Mouse (Mus musculus) midbrain, embryonic 15.5 days (tissue): ENCODE data around the gene Myo1d. TPM values are rescaled to one million over a fixed set of nuclear protein-coding genes. Genes with fewer than 3 reads are reported as not detected.
A peak's percentile ranks its signal among the peaks of the same experiment; 100 is the strongest.

ENCODE experiments used
- ATAC-seq: fragments of 200-750 bp; cut with Nextera tagmentation; replicated peaks from 2 replicates; pipeline ENCODE4 v1.8.0; 2017; ENCODE audit warnings: moderate TSS enrichment
- H3K27ac ChIP-seq: fragments of 300-500 bp; sonication (generic); 2 replicates; pipeline ENCODE4 v1.5.1; 2015; ENCODE audit warnings: mild to moderate bottlenecking, inconsistent platforms
- H3K27me3 ChIP-seq: fragments of 300-500 bp; sonication (generic); replicated peaks from 2 replicates; pipeline ENCODE4 v1.6.1; 2015; ENCODE audit warnings: inconsistent platforms
- H3K36me3 ChIP-seq: fragments of 300-500 bp; sonication (generic); replicated peaks from 2 replicates; pipeline ENCODE4 v1.6.1; 2015; ENCODE audit warnings: inconsistent platforms
- H3K4me1 ChIP-seq: fragments of 300-500 bp; sonication (generic); 2 replicates; pipeline ENCODE4 v1.6.1; 2015; ENCODE audit warnings: inconsistent platforms
- H3K4me2 ChIP-seq: fragments of 300-500 bp; sonication (generic); 2 replicates; pipeline ENCODE4 v1.6.1; 2015; ENCODE audit warnings: inconsistent platforms, mild to moderate bottlenecking, moderate library complexity
- H3K4me3 ChIP-seq: fragments of 300-500 bp; sonication (generic); 2 replicates; pipeline ENCODE4 v1.5.1; 2015; ENCODE audit warnings: mild to moderate bottlenecking, inconsistent platforms
- H3K9ac ChIP-seq: fragments of 300-500 bp; sonication (generic); 2 replicates; pipeline ENCODE4 v1.6.1; 2015; ENCODE audit warnings: mild to moderate bottlenecking, inconsistent platforms
- H3K9me3 ChIP-seq: fragments of 300-500 bp; sonication (generic); 2 replicates; pipeline ENCODE4 v1.6.1; 2016; ENCODE audit warnings: inconsistent platforms
- WGBS: fragments of 180-500 bp; shearing (Covaris S2); methylation state at CpG from one replicate; pipeline ENCODE4 v1.1.7; 2015; ENCODE audit warnings: mixed read lengths; 5-methylcytosine and 5-hydroxymethylcytosine counted together
- polyA plus RNA-seq: library from polyadenylated mRNA; unstranded; fragments of >200 nt; fragmentation: Nextera tagmentation; extraction: Ambion mirVana; gene quantifications from 2 replicates; pipeline ENCODE4 v1.2.1, GENCODE M21; 2015

The Myo1d gene
- polyA plus RNA-seq, 1 experiment from 2014 or later, result 2.7 TPM

DNA sequence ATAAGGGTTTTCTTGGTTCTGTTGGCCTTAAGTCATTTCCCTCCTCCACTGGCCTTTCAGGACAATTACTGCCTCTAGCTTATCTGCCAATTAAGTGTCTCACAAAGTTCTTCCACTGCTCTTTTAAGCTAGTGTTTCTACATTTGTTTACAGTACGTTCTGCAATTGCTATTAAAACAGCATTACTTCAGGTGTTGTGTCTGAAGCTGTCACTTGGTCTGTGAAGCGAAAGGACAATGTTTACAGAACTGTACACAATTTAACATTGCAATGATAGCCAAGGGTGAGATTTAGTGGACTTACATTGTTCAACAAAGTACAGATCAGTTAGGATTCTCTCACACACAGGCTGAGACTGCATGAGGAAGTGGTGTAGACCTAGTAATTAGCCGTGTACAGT is 67.6 kb downstream of the Myo1d start:
- Histone ChIP-seq H3K4me2 (no peak overlapping the region), H3K27me3 (no peaks in the 10 kb centered on the region), H3K36me3 (no peaks in the 10 kb centered on the region), H3K27ac (no peak overlapping the region), H3K4me3 (no peak overlapping the region), H3K9me3 (no peaks in the 10 kb centered on the region), H3K4me1 (no peaks in the 10 kb centered on the region), H3K9ac (no peak overlapping the region)
- WGBS, result 80% methylated on average over 3 of the region's 3 CpGs
- ATAC-seq, result no peak

DNA sequence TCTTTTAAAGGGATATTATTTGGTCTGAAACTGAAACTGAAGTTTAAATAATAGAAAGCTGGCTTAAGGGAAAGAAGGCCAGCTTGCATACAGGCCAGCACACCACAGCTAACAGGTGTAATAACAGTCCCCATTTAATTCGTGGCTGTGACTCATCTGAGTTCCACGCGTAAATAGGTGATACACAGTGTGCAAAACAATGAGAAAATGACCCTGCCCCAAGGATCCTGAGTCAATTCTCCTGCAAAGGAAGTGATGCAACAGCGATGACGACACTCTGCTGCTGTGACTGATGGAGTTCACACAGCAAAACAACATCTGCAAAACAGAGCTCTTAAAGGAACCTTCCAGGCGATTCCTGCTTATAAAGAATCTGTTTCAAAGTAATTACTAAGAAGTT is 68.5 kb downstream of the Myo1d start:
- Histone ChIP-seq H3K36me3 (no peaks in the 10 kb centered on the region), H3K4me3 (no peak overlapping the region), H3K4me2 (no peak overlapping the region), H3K27ac (no peak overlapping the region), H3K9ac (no peak overlapping the region), H3K4me1 (no peaks in the 10 kb centered on the region), H3K27me3 (no peaks in the 10 kb centered on the region), H3K9me3 (no peaks in the 10 kb centered on the region)
- 81% methylated on average over 6 of the region's 6 CpGs for WGBS
- ATAC-seq, result no peak

DNA sequence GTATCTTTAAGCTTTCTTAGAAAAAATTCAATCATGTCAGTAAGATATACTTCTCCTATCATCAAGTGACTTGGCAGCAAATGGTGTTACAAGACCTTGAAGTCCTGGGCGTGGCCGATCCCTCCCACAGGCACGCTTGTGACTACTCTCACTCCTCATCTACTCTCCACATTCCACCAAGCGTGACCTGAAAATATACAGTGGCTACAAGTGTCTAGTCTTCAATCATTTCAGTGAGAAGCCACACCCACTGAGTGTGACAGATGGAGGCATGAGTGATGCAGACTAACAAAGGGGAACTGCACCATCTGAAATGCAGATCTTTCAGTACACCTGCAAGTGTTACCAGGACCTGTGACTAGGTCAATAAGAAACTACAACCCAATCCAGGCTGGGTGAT is 79.2 kb downstream of the Myo1d start:
- Histone ChIP-seq H3K27me3 (no peaks in the 10 kb centered on the region; the same call in 1 of the 2 replicates), H3K4me3 (no peak overlapping the region), H3K27ac (no peak overlapping the region), H3K36me3 (no peaks in the 10 kb centered on the region), H3K9me3 (no peaks in the 10 kb centered on the region), H3K4me2 (no peak overlapping the region), H3K9ac (no peak overlapping the region), H3K4me1 (no peaks in the 10 kb centered on the region)
- ATAC-seq, result no peak
- WGBS, result 78% methylated on average over 4 of the region's 4 CpGs

DNA sequence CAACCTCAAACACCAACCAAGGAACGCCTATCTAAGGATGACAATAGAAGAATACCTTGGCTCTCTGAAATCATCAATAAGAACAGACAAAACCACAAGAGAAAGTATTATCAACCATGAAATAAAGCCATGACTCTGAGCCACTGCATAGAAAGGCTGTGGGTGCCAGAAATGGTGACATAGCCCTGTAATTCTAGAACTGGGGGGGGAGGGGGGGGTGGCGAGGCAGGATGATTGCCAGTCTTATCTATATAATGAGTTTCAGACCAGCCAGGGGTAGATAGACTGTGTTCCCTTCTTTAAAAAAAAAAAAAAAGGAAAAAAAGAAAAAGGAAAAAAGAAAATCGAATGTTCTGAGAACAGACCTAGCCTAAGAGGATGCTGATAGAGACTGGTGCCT is 81.1 kb downstream of the Myo1d start:
- ATAC-seq, result no peak
- H3K9me3 ChIP-seq, result no peaks in the 10 kb centered on the region
- H3K27me3 ChIP-seq, result no peaks in the 10 kb centered on the region; the same call in 1 of the 2 replicates
- no peak overlapping the region for H3K27ac ChIP-seq
- 75% methylated on average over 3 of the region's 3 CpGs for WGBS
- no peaks in the 10 kb centered on the region for H3K4me1 ChIP-seq
- no peaks in the 10 kb centered on the region for H3K36me3 ChIP-seq
- H3K4me2 ChIP-seq, result no peak overlapping the region
- no peak overlapping the region for H3K4me3 ChIP-seq
- no peak overlapping the region for H3K9ac ChIP-seq

DNA sequence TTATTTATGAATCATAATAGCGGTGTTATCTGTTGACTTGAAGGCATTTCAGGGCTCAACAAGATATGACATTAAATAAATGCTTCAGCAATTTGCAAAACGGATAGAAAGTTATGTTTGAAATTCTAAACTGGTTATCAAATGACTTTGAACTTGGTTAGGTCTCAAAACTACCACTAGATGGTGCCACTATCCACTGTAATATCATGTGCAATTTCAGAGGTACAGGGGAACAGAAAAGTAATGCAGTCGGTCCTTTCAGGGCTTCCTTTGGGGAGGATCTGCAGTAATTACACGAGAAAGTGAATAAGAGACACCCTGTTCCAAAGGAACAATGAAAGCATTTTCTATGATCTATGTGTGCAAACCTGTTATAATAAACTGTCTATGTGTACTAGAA is 83.5 kb downstream of the Myo1d start:
- no peak overlapping the region for H3K4me2 ChIP-seq
- H3K4me1 ChIP-seq, result no peaks in the 10 kb centered on the region
- no peak overlapping the region for H3K4me3 ChIP-seq
- H3K27ac ChIP-seq, result no peak overlapping the region
- ATAC-seq, result no peak
- H3K36me3 ChIP-seq, result no peaks in the 10 kb centered on the region
- no peaks in the 10 kb centered on the region for H3K9me3 ChIP-seq
- WGBS, result 12% methylated on average over 4 of the region's 4 CpGs
- H3K27me3 ChIP-seq, result no peaks in the 10 kb centered on the region; the same call in 1 of the 2 replicates
- no peak overlapping the region for H3K9ac ChIP-seq

DNA sequence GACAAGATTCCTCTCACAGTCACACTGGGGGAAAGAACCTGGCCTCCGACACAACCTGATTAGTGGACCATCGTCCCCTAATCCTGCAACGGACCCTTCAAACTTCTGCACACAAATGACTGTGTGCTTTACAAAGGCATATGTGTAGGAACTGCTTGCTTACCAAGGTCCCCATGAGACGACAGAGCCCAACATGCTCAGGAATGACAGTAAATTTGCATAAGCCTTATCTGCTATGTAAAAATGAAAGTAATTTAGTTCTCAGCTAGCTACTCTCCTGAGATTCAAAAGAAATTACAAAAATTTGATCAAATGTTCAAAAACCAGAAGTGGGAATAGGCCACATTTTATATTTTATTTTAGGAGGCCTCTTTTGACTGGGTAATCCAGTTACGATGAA is 95.2 kb downstream of the Myo1d start:
- Histone ChIP-seq H3K4me3 (no peak overlapping the region), H3K27me3 (no peaks in the 10 kb centered on the region), H3K9ac (no peak overlapping the region), H3K27ac (no peak overlapping the region), H3K4me1 (no peaks in the 10 kb centered on the region), H3K9me3 (no peaks in the 10 kb centered on the region), H3K4me2 (no peak overlapping the region), H3K36me3 (no peaks in the 10 kb centered on the region)
- ATAC-seq, result no peak
- 73% methylated on average over 5 of the region's 5 CpGs for WGBS

DNA sequence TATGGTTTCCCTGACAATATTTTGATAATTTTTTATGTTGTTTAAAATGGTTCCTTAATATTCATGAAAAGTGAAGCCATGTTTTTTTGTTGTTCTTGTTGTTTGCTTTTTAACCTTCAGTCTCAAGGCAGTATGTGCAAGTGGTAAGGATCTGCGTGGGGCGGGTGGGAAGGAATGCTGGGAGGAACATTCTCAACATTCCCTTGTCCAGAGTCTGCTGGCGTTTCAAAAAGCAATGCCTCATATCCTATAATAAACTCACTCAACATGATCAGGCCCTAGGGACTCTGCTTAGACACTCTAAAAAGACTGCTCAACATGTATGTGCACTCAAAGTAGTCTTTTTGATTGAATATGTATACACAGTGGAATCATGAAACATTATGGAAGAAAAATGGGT is 97.1 kb downstream of the Myo1d start:
- Histone ChIP-seq H3K27ac (no peak overlapping the region), H3K4me3 (no peak overlapping the region), H3K27me3 (no peaks in the 10 kb centered on the region), H3K36me3 (no peaks in the 10 kb centered on the region), H3K9me3 (no peaks in the 10 kb centered on the region), H3K9ac (no peak overlapping the region), H3K4me1 (no peaks in the 10 kb centered on the region), H3K4me2 (no peak overlapping the region)
- WGBS, result 79% methylated on average over 3 of the region's 3 CpGs
- no peak for ATAC-seq

DNA sequence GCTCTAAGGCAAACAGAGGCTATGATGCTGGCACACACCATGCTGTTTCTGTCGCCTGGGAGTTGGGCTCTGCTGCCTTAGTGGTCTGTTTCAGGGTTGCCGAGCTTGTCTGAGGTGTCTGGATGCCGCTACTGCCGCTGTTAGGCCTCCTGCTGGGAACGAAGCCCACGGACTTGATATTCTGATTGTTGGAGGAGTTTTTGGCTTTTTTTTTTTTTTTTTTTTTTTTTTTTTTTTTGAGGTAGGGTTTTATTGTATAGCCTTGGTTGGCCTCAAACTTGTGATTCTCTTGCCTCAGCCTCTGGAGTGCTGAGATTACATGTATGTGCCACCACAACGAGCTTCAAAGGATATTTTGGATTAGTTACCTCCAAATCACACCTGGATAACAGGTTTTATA is 106.8 kb downstream of the Myo1d start:
- H3K9me3 ChIP-seq, result no peaks in the 10 kb centered on the region

DNA sequence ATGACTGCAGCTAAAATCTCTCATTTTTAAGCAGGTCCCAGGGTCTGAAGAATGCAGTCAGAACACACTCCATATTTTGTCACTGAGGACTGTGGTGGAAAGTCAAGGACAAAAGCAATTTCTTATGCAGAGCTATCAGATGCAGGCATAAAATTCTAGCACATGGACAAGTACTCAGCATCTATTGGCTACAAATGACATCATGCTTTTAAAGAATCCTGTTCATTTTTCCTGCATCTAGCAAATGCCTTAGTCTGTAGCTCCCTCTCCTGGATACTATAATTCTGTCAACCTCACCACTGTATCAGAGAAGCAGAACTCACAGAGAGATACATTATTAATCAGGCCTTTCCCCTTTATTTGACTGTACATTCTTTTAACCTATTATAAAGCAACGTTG is 109.4 kb downstream of the Myo1d start:
- no peak overlapping the region for H3K4me2 ChIP-seq
- H3K4me1 ChIP-seq, result peaks cover 8% of the 10 kb centered on the region
- peak; percentile 92 for ATAC-seq
- no peaks in the 10 kb centered on the region for H3K36me3 ChIP-seq
- H3K27me3 ChIP-seq, result no peaks in the 10 kb centered on the region
- 25% methylated on average over 1 of the region's 1 CpGs for WGBS
- H3K4me3 ChIP-seq, result no peak overlapping the region
- peak overlapping the region; percentile 77 for H3K27ac ChIP-seq
- H3K9ac ChIP-seq, result peak overlapping the region; percentile 19; the same call in 1 of the 2 replicates
- no peaks in the 10 kb centered on the region for H3K9me3 ChIP-seq

More for the DNA sequence above, 106.8 kb downstream of the Myo1d start:
- 43% methylated on average over 7 of the region's 7 CpGs for WGBS
- Histone ChIP-seq H3K27ac (no peak overlapping the region), H3K36me3 (no peaks in the 10 kb centered on the region), H3K27me3 (no peaks in the 10 kb centered on the region), H3K4me2 (no peak overlapping the region), H3K9ac (no peak overlapping the region), H3K4me1 (peaks cover 8% of the 10 kb centered on the region), H3K4me3 (no peak overlapping the region)
- ATAC-seq, result no peak

DNA sequence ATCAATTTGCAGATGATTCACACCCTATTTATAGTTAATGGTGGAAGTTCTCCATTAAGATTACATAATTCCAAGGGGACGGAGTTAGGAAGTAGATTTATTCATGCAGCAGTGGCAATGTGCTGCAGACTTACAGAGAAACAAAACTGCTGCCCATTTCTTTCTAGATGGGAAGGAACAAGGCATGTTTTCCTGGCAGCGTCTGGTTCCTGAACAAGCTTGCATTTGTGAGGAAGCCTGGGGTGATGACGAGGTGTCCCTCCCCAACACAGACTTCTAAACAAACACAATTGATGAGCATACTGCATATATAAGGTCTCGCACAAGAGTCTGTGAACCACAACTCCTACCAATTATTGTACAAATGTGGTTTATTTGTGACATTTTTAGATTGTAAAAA is 109.9 kb downstream of the Myo1d start:
- WGBS, result 58% methylated on average over 4 of the region's 4 CpGs
- Histone ChIP-seq H3K27me3 (no peaks in the 10 kb centered on the region), H3K4me2 (no peak overlapping the region), H3K27ac (peak overlapping the region; percentile 77), H3K9me3 (no peaks in the 10 kb centered on the region), H3K4me1 (peaks cover 8% of the 10 kb centered on the region), H3K36me3 (no peaks in the 10 kb centered on the region), H3K4me3 (no peak overlapping the region), H3K9ac (peak overlapping the region; percentile 19; the same call in 1 of the 2 replicates)
- peak; percentile 56; the same call in 1 of the 2 replicates for ATAC-seq

DNA sequence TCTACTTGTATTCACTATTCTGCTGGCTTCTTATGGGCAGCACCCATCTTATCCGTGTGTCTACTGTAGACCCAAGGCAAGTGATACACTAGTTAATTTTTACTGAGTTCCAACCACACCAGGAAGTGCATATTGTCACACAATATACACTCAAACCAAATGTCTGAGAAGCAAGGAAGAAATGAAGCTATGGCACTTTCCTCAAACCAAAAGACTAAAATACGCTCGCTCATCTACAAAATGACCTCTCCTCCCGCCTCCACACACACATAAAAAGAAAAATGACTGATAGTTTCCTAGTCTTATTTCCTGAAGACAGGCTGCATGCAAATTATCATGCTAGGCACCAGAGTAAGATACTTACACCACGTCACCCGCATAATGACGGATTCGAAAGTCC is 113.6 kb downstream of the Myo1d start:
- 85% methylated on average over 8 of the region's 8 CpGs for WGBS
- Histone ChIP-seq H3K9me3 (no peaks in the 10 kb centered on the region), H3K27ac (no peak overlapping the region), H3K4me1 (peaks cover 8% of the 10 kb centered on the region), H3K36me3 (no peaks in the 10 kb centered on the region), H3K9ac (no peak overlapping the region), H3K4me2 (no peak overlapping the region), H3K4me3 (no peak overlapping the region), H3K27me3 (no peaks in the 10 kb centered on the region)
- no peak for ATAC-seq

DNA sequence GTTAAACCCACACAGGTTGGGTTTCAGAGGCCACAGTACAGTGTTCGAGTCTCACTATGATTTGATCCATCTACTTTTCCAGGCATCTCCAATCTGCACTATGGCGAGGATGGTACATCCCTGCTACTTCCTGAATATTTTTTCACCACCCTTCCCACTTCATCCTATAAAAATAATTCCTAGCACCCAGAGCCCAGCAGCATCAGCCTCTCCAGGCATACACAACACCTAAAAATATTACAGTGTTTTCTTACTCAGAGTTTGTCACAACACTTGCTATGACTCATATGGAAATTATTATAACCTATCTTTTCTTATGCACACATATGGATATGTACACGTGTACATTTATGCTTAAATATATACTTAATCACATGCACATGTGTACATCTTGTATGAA is 115.6 kb downstream of the Myo1d start:
- Histone ChIP-seq H3K27ac (no peak overlapping the region), H3K4me2 (no peak overlapping the region), H3K4me1 (no peaks in the 10 kb centered on the region), H3K4me3 (no peak overlapping the region), H3K36me3 (no peaks in the 10 kb centered on the region), H3K9me3 (no peaks in the 10 kb centered on the region), H3K27me3 (no peaks in the 10 kb centered on the region), H3K9ac (no peak overlapping the region)
- no peak for ATAC-seq
- WGBS, result 85% methylated on average over 3 of the region's 3 CpGs

DNA sequence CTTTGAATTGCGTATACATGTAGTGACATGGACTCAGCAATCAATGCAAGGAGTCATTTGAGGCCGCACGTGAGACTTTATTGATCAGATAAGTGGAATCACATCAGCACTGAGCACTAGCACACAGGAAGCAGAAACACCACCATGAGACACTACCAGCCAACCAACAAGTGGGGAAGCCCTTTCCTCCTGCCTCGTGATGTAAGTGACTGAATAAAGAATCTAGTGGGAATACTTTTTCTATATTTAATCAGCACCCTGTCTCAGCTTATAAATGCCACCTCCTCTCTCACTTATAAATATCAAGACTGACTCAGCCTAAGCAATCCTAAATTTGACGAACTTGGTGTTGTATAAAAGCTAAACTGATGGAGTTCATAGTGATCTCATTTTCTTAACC is 134.7 kb downstream of the Myo1d start:
- 90% methylated on average over 5 of the region's 5 CpGs for WGBS
- no peak for ATAC-seq
- Histone ChIP-seq H3K27ac (no peak overlapping the region), H3K4me1 (no peaks in the 10 kb centered on the region), H3K9me3 (no peaks in the 10 kb centered on the region), H3K9ac (no peak overlapping the region), H3K4me2 (no peak overlapping the region), H3K36me3 (no peaks in the 10 kb centered on the region), H3K27me3 (no peaks in the 10 kb centered on the region), H3K4me3 (no peak overlapping the region)
